Mouse (Mus musculus) heart, embryonic 14.5 days (tissue): ENCODE results near the gene Hmgcs2. TPM values are rescaled to one million over a fixed set of nuclear protein-coding genes. Genes with fewer than 3 reads are reported as not detected.

Experiments
- ATAC-seq: fragments of 200-750 bp; cut with Nextera tagmentation; 2 replicates; pipeline ENCODE4 v1.8.0; 2017; ENCODE audit warnings: low read depth, moderate TSS enrichment; ENCODE audit not compliant: insufficient number of reproducible peaks, insufficient read depth, low FRiP score
- H3K27ac ChIP-seq, 2 experiments: fragments of 200-500 bp in 1 of 2; fragments of 300-500 bp in 1 of 2; sonication (generic) in 1 of 2; replicated peaks in 1 of 2; 2 replicates each; pipeline ENCODE4 v1.5.1; 2012 to 2014; ENCODE audit warnings: low read depth in 2 of 2, low read length in 2 of 2, control low read depth in 1 of 2, mild to moderate bottlenecking in 1 of 2, mixed read lengths in 1 of 2; ENCODE audit not compliant: control insufficient read depth in 1 of 2, insufficient read depth in 1 of 2
- H3K27me3 ChIP-seq: fragments of 300-500 bp; sonication (generic); 2 replicates; pipeline ENCODE4 v1.6.1; 2014; ENCODE audit warnings: mild to moderate bottlenecking, low read length, control low read depth; ENCODE audit not compliant: control insufficient read depth, insufficient read depth
- H3K36me3 ChIP-seq: fragments of 300-500 bp; sonication (generic); 2 replicates; pipeline ENCODE4 v1.6.1; 2014; ENCODE audit warnings: mild to moderate bottlenecking, control low read depth, low read length, mixed read lengths; ENCODE audit not compliant: control insufficient read depth, insufficient read depth
- H3K4me1 ChIP-seq, 2 experiments: fragments of 200-500 bp in 1 of 2; fragments of 300-500 bp in 1 of 2; sonication (generic) in 1 of 2; 2 replicates each; pipeline ENCODE4 v1.6.1; 2012 to 2014; ENCODE audit warnings: low read length in 2 of 2, control low read depth in 1 of 2, mixed read lengths in 1 of 2; ENCODE audit not compliant: control insufficient read depth in 2 of 2, insufficient read depth in 2 of 2
- H3K4me2 ChIP-seq: fragments of 300-500 bp; sonication (generic); 2 replicates; pipeline ENCODE4 v1.6.1; 2014; ENCODE audit warnings: mild to moderate bottlenecking, low read length
- H3K4me3 ChIP-seq, 2 experiments: fragments of 200-500 bp in 1 of 2; fragments of 300-500 bp in 1 of 2; sonication (generic) in 1 of 2; 2 replicates each; pipeline ENCODE4 v1.5.1; 2012 to 2014; ENCODE audit warnings: low read length in 2 of 2, mild to moderate bottlenecking in 2 of 2, control low read depth in 1 of 2, low read depth in 1 of 2, moderate library complexity in 1 of 2; ENCODE audit not compliant: control insufficient read depth in 1 of 2, insufficient read depth in 1 of 2
- H3K9ac ChIP-seq: fragments of 300-500 bp; sonication (generic); 2 replicates; pipeline ENCODE4 v1.6.1; 2014; ENCODE audit warnings: mild to moderate bottlenecking, low read length
- H3K9me3 ChIP-seq: fragments of 300-500 bp; sonication (generic); 2 replicates; pipeline ENCODE4 v1.6.1; 2016; ENCODE audit warnings: low read length, control low read depth; ENCODE audit not compliant: control insufficient read depth
- WGBS: fragments of 180-500 bp; shearing (Covaris S2); extraction: QIAGEN DNeasy Blood & Tissue Kit; methylation state at CpG from one replicate; pipeline ENCODE4 v1.1.7; 2014; 5-methylcytosine and 5-hydroxymethylcytosine counted together
- polyA plus RNA-seq: library from polyadenylated mRNA; unstranded; fragments of >200 nt; fragmentation: Nextera tagmentation; extraction: Ambion mirVana; gene quantifications from 2 replicates; pipeline ENCODE4 v1.2.1, GENCODE M21; 2014

The Hmgcs2 gene
- polyA plus RNA-seq, 1 experiment from 2014 or later, result 14.0 TPM

DNA sequence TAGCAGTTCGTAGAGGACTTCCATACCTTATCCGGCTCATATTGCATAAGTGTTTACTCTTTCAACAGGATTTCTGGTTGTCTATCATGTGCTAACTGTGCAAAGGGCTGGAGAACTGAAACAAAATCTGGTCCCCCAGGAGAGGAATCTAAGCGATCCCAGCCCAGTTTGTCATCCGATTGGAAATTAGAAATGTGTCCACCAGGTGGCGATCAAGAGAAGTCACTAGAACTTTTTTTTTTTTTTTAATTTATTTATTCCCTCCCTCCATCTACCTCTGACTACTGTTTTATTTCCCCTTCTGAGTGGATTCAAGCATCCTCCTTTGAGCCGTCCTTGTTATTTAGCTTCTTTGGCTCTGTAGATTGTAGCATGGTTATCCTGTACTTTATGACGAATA is 73.7 kb downstream of the Hmgcs2 start:
- Histone ChIP-seq H3K27ac (no peak overlapping the region), H3K9me3 (no peaks in the 10 kb centered on the region), H3K27me3 (no peaks in the 10 kb centered on the region), H3K36me3 (no peaks in the 10 kb centered on the region), H3K4me3 (no peak overlapping the region), H3K4me1 (peaks cover 0 to 2% of the 10 kb centered on the region in 2 experiments; a peak in 1 of 4 replicates), H3K9ac (no peak overlapping the region), H3K4me2 (no peak overlapping the region)
- WGBS, result 31% methylated on average over 7 of the region's 7 CpGs
- no peak for ATAC-seq

DNA sequence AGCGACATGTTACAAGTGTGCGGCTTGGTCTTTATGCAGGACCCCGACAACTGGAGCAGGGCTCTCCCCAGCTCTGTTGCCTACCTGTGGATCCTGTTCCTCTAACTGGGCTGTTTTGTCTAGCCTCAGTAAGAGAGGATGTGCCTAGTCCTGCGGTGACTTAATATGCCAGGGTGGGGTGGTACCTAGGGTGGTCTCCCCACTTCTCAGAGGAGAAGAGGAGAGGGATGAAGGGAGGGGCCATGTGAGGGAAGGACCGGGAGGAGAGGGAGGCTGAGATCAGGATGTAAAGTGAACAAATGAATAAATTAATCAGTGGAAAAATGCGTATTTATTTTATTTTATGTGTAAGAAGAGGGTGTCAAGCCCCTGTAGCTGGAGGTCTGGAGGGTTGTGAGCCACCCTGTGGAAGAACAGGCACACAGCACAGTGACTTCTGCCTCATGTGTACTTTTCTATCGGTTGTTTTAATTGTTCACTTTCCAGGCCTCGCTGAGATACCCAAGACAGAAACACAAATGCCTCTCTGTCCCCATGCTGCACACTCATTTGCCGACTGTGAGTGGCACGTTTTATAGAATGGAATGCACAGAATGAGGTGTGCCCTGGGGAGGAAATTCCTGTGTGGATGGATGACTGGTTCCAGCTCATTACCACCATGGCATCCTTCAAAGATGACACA is 75.2 kb downstream of the Hmgcs2 start:
- H3K36me3 ChIP-seq, result no peaks in the 10 kb centered on the region
- H3K27ac ChIP-seq, result no peak overlapping the region
- H3K9me3 ChIP-seq, result no peaks in the 10 kb centered on the region
- H3K9ac ChIP-seq, result no peak overlapping the region
- H3K4me1 ChIP-seq, result peaks cover 0 to 2% of the 10 kb centered on the region in 2 experiments; a peak in 1 of 4 replicates
- ATAC-seq, result no peak
- no peak overlapping the region for H3K4me3 ChIP-seq
- H3K27me3 ChIP-seq, result no peaks in the 10 kb centered on the region
- 53% methylated on average over 10 of the region's 10 CpGs for WGBS
- H3K4me2 ChIP-seq, result no peak overlapping the region

DNA sequence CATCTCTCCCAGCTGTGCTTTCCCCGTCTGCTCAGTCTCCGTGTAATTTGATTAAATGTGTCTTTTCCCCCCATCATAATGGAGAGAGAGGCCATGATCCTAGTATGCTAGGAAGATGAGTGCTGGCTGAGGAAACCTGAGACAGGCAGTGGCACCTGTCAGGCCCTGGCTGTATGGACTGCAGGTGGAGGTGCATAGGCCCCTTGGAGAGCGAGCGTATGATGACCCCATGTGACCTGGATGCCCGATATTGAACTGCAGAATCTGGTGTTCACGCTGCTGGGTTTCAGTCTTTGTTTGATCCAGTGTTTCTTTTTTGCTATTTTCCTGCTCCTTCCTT is 75.8 kb downstream of the Hmgcs2 start:
- H3K27ac ChIP-seq, result no peak overlapping the region
- no peaks in the 10 kb centered on the region for H3K36me3 ChIP-seq
- no peak overlapping the region for H3K4me2 ChIP-seq
- no peak overlapping the region for H3K9ac ChIP-seq
- peaks cover 0 to 2% of the 10 kb centered on the region in 2 experiments; a peak in 1 of 4 replicates for H3K4me1 ChIP-seq
- H3K4me3 ChIP-seq, result no peak overlapping the region
- no peaks in the 10 kb centered on the region for H3K27me3 ChIP-seq
- no peaks in the 10 kb centered on the region for H3K9me3 ChIP-seq
- 71% methylated on average over 6 of the region's 6 CpGs for WGBS
- ATAC-seq, result no peak

DNA sequence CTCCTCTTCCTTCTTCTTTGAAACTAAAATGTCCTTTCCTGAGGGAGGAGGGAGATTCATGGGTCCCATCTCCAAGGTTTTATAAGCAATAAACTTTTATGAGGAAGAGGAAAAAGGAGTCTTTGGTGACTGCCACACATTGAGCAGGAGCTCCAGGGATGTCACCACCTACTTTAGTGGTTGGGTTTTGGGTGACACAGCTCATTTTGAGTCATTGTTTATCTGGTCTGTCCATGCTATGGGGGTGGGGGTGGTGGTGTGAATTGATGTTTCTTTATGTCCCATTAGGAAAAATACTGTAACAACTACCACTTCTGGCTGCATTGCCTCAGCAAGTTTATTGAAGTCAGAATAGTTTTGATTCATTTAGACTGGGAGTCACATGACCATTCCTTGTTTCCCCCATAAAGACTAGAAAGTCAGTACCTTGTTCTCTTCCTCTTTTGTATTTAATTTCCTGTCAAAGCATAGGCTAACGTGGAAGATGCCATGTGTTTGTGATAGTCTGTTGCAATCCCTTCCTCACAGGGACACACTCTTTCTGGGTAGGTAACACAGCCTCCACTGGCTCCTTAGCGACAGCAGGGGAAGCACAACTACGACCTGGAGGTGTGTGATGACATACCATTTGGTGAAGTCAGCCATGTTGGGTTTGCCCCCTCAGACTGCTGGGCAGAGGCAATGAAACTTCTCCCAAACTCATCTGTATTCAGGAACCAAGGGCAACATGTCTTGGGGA is 76.6 kb downstream of the Hmgcs2 start:
- Histone ChIP-seq H3K9ac (no peak overlapping the region), H3K27me3 (no peaks in the 10 kb centered on the region), H3K36me3 (no peaks in the 10 kb centered on the region), H3K4me3 (no peak overlapping the region), H3K4me2 (no peak overlapping the region), H3K4me1 (peaks cover 0 to 2% of the 10 kb centered on the region in 2 experiments; a peak in 1 of 4 replicates), H3K9me3 (no peaks in the 10 kb centered on the region), H3K27ac (no peak overlapping the region)
- WGBS, result 61% methylated on average over 3 of the region's 3 CpGs
- ATAC-seq, result no peak

Other genes with a start within 250 kb of the Hmgcs2 start
- gene Adam30, start 119.8 kb upstream of the Hmgcs2 start, polyA plus RNA-seq, result not detected in 2 replicates
- gene Reg4, start 58.3 kb upstream of the Hmgcs2 start, polyA plus RNA-seq, result 0.20 TPM in 1 of 2 replicates, not detected in the other
- gene Phgdh, start 59.6 kb downstream of the Hmgcs2 start, polyA plus RNA-seq, result 74.7 and 88.4 TPM in 2 replicates
- 11.1 and 13.3 TPM in 2 replicates for gene Zfp697, start 102.0 kb downstream of the Hmgcs2 start, polyA plus RNA-seq
- not detected in 2 replicates for gene Gm4450, start 176.7 kb downstream of the Hmgcs2 start, polyA plus RNA-seq
- not detected in 2 replicates for gene Hsd3b4, start 230.1 kb downstream of the Hmgcs2 start, polyA plus RNA-seq